Mouse (Mus musculus): ENCODE results near the gene Asz1.

Asz1 gene

GRCm38 (mm10) chr6:18108934-18109333, at the start of gene Asz1:
Asz1 (minus strand) TSS chr6:18109061.
- in situ Hi-C loops (cut with MseI, MboI), result no loop called here

DNA sequence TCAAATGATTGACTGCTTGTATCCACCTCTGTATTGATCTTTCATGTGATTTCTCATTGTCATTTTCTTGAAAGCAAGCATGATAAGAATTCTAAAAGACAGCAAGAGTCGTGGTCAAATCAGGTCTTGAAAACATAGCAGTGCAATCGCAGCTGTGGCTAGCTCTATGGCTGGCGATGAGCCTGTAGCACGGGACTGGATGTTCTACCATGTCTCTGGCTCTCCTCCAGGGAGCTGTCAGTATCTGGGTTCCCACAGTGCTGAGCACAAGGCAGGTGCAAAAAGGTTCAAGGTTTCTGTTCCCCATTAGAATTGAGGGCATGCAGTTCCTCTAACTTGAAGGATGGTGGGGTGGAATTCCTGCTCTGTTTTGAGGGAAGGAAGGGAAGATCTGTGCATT, 44.2 kb upstream of the Asz1 start:
- in situ Hi-C loops (cut with MseI, MboI), result no loop called here

- in situ Hi-C loops (cut with MseI, MboI), result no loop called here
Observed at GRCm38 (mm10) chr6:18135246-18135645, 26.4 kb upstream of the Asz1 start.

DNA sequence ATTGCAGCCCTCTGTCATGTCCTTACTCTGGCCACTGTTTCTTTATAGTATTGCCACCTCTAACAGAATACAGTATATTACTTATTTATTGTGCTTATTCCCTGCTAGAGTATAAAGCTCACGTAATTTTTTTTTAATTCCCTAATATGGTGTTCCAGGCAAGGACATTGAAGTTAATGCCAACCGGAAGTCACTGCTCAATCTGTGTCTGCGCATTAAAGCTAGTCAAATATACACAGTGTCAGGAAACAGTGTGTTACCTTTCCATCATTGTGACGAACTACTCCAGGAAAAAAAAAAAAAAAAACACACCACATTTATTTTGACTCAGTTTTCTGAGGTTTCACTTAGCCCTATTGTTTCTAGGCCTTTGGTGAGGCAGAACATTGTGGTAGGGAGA, 19.2 kb upstream of the Asz1 start:
- in situ Hi-C loops (cut with MseI, MboI), result no loop called here

GRCm38 (mm10) chr6:18127206-18127983, 18.5 kb upstream of the Asz1 start:
- in situ Hi-C loops (cut with MseI, MboI), result no loop called here

- in situ Hi-C loops (cut with MseI, MboI), result loop anchor here in 1 of 2 experiments (25.0 kb wide), 1 partner anchor 265 kb away; no protein-coding TSS in a partner anchor
Observed at GRCm38 (mm10) chr6:18096861-18097260, 12.0 kb downstream of the Asz1 start.

DNA sequence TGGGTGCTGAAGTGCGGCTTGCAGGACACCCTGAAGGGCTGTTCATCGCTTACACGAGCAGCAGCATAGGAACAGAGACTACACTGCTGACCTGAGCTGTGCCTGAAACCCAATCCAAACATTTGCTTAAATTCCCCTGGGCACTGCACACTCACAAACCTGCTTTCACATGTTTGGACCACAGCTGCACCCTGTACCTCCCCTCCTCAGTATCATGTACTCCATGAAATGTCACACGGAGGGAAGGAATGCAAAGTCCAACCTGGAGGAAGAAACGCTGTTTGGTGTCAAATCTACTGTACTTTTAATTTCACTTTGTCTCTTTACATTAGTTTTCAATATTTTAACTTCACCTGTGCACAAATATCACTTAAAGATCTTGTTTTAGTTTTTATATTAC, 19.8 kb downstream of the Asz1 start:
- in situ Hi-C loops (cut with MseI, MboI), result loop anchor here in 1 of 2 experiments (25.0 kb wide), 1 partner anchor 273 kb away; no protein-coding TSS in a partner anchor

DNA sequence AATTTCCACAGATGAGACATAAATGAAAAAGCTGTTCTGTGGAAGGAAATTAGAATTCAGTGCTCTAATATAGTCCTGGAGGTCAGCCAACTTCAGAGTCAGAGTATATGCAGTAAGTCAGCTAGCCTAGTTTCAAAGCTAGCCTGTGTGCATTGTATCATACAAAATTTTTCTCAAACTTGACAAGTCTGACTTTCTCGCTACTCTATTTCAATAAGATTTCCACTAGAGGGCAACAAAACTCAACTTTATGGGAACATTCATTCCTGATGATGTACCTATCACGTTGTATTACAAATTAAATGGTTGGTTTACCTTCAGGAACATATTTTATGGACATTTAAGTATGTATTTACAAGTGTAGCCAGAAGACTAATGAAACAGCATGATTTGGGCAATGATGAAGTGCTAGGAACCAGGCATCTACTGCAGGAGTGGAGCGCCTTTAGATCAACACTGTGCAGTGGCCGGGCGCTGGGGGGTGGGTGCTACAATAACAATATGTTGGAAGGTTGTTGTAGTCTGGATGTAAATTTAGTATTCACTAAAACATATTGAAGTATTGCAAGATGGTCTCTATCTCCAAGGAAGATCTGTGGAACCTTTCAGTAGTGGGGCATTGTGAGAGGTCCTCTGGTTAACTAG, 21.6 kb downstream of the Asz1 start:
- in situ Hi-C loops (cut with MseI, MboI), result loop anchor here in 1 of 2 experiments (25.0 kb wide), 1 partner anchor 275 kb away; no protein-coding TSS in a partner anchor

DNA sequence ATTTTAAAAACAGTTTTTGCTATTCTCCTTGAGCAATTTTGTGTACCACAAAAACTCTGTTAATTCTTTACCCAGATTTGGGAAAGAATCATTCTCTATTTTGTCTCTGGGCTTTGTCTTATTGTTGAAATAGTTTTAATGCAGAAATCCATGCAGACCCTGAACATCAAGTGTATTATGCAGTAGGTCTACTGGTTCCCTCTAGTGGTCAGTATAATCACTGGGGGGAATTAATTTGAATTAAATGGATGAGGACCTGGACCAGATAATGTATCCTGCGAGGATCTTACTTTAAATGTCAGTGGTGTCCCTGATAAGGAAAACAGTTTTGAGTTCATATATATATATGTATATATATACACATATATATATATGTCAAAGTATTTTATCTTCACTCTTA, 30.2 kb downstream of the Asz1 start:
- in situ Hi-C loops (cut with MseI, MboI), result loop anchor here (10.0 to 25.0 kb wide), 2 partner anchors 154 to 284 kb away; no protein-coding TSS in a partner anchor

DNA sequence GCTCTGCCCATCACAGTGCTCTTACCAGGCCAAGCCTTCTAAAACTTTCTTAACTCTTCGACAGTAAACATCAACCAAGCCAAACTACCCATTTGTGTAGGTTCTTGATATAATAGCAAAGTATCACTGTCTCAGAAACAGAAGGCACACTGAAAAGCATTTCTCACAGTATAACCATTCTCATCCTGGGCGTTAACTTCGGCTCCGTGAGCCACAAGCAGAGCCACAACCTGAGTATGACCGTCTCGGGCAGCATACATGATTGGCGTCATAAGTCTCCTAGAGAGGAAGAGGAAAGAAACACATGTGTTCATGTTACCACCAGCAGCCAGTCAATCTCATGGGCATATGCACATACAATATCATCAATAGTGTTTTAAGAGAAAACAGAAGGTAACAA, 31.9 kb downstream of the Asz1 start:
- in situ Hi-C loops (cut with MseI, MboI), result loop anchor here (10.0 to 25.0 kb wide), 2 partner anchors 152 to 285 kb away; no protein-coding TSS in a partner anchor

- in situ Hi-C loops (cut with MseI, MboI), result loop anchor here (10.0 to 25.0 kb wide), 2 partner anchors 152 to 286 kb away; no protein-coding TSS in a partner anchor
Observed at GRCm38 (mm10) chr6:18076577-18076976, 32.3 kb downstream of the Asz1 start.

GRCm38 (mm10) chr6:18057899-18058298, 51.0 kb downstream of the Asz1 start:
- in situ Hi-C loops (cut with MseI, MboI), result no loop called here

GRCm38 (mm10) chr6:18051702-18052101, 57.2 kb downstream of the Asz1 start:
- in situ Hi-C loops (cut with MseI, MboI), result no loop called here

- in situ Hi-C loops (cut with MseI, MboI), result no loop called here
Observed at GRCm38 (mm10) chr6:18044299-18044698, 64.6 kb downstream of the Asz1 start.

- in situ Hi-C loops (cut with MseI, MboI), result no loop called here
Observed at GRCm38 (mm10) chr6:18043172-18043571, 65.7 kb downstream of the Asz1 start.

DNA sequence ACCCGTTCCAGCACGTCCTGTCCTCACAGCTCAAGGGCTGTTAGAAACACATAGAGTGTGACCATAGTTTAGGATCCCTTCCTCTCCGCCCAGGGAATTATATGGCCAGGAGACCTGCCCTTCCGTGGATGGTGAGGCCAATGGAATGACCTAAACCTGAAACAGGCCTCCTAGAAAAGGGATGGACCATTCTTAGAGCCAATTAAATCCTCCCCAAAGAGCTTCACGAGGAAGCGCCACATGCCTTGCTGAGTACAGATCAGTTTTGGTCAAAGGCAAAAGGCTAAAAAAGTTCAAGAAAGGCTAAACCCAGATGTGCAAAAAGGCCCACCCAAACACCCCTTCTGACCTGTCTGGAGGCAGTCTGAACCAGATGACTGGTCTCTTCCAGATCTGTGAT, 76.6 kb downstream of the Asz1 start:
- in situ Hi-C loops (cut with MseI, MboI), result no loop called here

GRCm38 (mm10) chr6:18031509-18032010, 77.3 kb downstream of the Asz1 start:
- in situ Hi-C loops (cut with MseI, MboI), result no loop called here

DNA sequence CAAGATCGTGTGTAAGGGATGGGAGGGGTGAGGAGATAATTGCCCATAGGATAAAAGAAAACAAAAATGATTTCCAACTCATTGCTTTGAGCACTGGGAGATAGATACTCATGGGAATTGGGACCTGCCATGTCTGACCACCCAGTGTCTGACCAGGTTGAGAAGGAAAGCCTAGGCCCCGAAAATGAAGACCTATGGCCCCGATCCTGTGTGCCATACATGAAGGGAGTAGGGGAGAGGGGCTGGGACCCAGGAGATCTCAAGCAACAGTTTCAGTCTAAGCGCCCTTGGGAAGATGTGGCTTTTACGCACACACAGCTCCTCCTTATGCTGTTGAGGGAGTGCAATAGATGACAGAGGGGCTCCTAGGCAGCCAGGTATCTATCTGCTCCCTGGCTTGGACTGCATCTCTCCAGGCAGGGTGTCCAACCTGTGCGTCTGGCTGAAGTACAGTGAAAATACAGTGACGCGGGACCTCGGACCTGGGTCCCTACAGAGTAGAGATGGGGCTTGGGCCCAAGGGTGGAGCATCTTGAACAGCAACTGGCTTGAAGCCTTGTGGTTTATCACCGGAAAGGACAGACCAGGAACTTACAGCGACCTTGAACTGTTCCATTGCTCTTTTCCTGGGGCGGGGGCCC, 77.9 kb downstream of the Asz1 start:
- in situ Hi-C loops (cut with MseI, MboI), result no loop called here

GRCm38 (mm10) chr6:18029746-18030656, 78.9 kb downstream of the Asz1 start, which contains the start of gene Wnt2:
Wnt2 (minus strand) TSS chr6:18030585.
- in situ Hi-C loops (cut with MseI, MboI), result no loop called here

DNA sequence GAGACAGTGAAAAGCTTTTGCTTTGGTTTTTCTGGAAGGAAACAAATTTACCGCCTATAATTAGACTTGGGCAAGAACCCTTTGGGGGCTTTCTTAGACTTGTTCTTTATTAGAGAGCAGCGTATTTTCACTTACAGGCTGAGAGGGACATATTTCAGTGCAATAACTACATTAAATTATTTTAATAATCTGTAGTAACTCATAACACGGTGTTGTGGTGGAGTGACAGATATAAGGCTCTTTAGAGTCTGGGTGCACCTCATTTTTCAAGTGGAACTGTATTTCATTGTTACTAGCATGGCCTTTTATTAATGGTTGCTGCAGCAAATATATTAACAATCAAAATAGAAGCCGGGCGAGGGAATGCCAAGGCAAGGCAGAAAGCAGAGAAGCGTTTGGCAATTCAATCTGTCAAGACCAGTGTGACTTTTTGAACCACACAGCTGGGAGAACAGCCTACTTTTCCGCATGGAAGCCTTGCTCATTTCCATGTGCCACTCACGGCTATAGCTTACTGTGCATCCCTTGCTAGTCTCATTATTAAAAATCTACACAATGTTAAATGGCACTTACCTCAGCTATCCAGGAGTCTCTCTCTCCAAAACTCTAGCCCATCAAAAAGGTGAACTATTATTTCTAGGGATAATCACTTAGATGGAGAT, 84.6 kb downstream of the Asz1 start:
- in situ Hi-C loops (cut with MseI, MboI), result no loop called here
